Mouse (Mus musculus) hindbrain, embryonic 13.5 days (tissue): ENCODE results near the gene Dnaic1. TPM values are rescaled to one million over a fixed set of nuclear protein-coding genes. Genes with fewer than 3 reads are reported as not detected.
"Not testable (repeated sequence)": the region's sequence is repeated elsewhere in the genome, so short reads cannot be mapped to it uniquely, and the experiment has no call there.

Source experiments
- ATAC-seq: fragments of 200-750 bp; cut with Nextera tagmentation; 2 replicates; pipeline ENCODE4 v1.8.0; 2017; ENCODE audit warnings: moderate TSS enrichment; ENCODE audit not compliant: low FRiP score
- H3K27ac ChIP-seq: fragments of 300-500 bp; sonication (generic); 2 replicates; pipeline ENCODE4 v1.5.1; 2015; ENCODE audit warnings: inconsistent platforms, mild to moderate bottlenecking, moderate library complexity
- H3K27me3 ChIP-seq: fragments of 300-500 bp; sonication (generic); 2 replicates; pipeline ENCODE4 v1.6.1; 2015; ENCODE audit warnings: mild to moderate bottlenecking, inconsistent platforms
- H3K36me3 ChIP-seq: fragments of 300-500 bp; sonication (generic); 2 replicates; pipeline ENCODE4 v1.6.1; 2015; ENCODE audit warnings: mild to moderate bottlenecking, inconsistent platforms
- H3K4me1 ChIP-seq: fragments of 300-500 bp; sonication (generic); replicated peaks from 2 replicates; pipeline ENCODE4 v1.6.1; 2015; ENCODE audit warnings: inconsistent platforms
- H3K4me2 ChIP-seq: fragments of 300-500 bp; sonication (generic); 2 replicates; pipeline ENCODE4 v1.6.1; 2015; ENCODE audit warnings: inconsistent platforms, mild to moderate bottlenecking, moderate library complexity
- H3K4me3 ChIP-seq: fragments of 300-500 bp; sonication (generic); 2 replicates; pipeline ENCODE4 v1.5.1; 2015; ENCODE audit warnings: mild to moderate bottlenecking, inconsistent platforms
- H3K9ac ChIP-seq: fragments of 300-500 bp; sonication (generic); 2 replicates; pipeline ENCODE4 v1.6.1; 2015; ENCODE audit warnings: mild to moderate bottlenecking, inconsistent platforms
- H3K9me3 ChIP-seq: fragments of 300-500 bp; sonication (generic); 2 replicates; pipeline ENCODE4 v1.6.1; 2016; ENCODE audit warnings: inconsistent platforms
- WGBS: fragments of 180-500 bp; shearing (Covaris S2); methylation state at CpG from one replicate; pipeline ENCODE4 v1.1.7; 2015; 5-methylcytosine and 5-hydroxymethylcytosine counted together
- polyA plus RNA-seq: library from polyadenylated mRNA; unstranded; fragments of >200 nt; fragmentation: Nextera tagmentation; extraction: Ambion mirVana; gene quantifications from 2 replicates; pipeline ENCODE4 v1.2.1, GENCODE M21; 2015

The Dnaic1 gene
- polyA plus RNA-seq, 1 experiment from 2014 or later = 3.2 TPM

- no peaks in the 10 kb centered on the region for H3K9me3 ChIP-seq
- 65% methylated on average over 17 of the region's 17 CpGs for WGBS
- peak overlapping the region; percentile 82 for H3K27ac ChIP-seq
- no peak for ATAC-seq
- peak overlapping the region; percentile 2; the same call in 1 of the 2 replicates for H3K4me2 ChIP-seq
- peak overlapping the region; percentile 55 for H3K9ac ChIP-seq
- H3K27me3 ChIP-seq = no peaks in the 10 kb centered on the region
- peaks cover 97% of the 10 kb centered on the region for H3K4me1 ChIP-seq
- H3K4me3 ChIP-seq = no peak overlapping the region
- H3K36me3 ChIP-seq = no peaks in the 10 kb centered on the region
These were observed 106.9 kb downstream of the Dnaic1 start for GRCm38 (mm10) chr4:41676248-41677005.

- Histone ChIP-seq H3K9ac (peak overlapping the region; percentile 55), H3K4me3 (no peak overlapping the region), H3K36me3 (no peaks in the 10 kb centered on the region), H3K4me1 (peaks cover 95% of the 10 kb centered on the region), H3K27ac (peak overlapping the region; percentile 82), H3K9me3 (no peaks in the 10 kb centered on the region), H3K27me3 (no peaks in the 10 kb centered on the region), H3K4me2 (0 out of 2 replicates have a peak overlapping the region, but pooled peaks have one; percentile 2)
- 43% methylated on average over 12 of the region's 13 CpGs for whole genome bisulfite sequencing
- ATAC-seq = peak; percentile 68
These were observed 107.5 kb downstream of the Dnaic1 start for GRCm38 (mm10) chr4:41677006-41677629.

GRCm38 (mm10) chr4:41678863-41679262, 109.3 kb downstream of the Dnaic1 start:
- Histone ChIP-seq H3K4me1 (peaks cover 86% of the 10 kb centered on the region), H3K4me2 (no peak overlapping the region), H3K27ac (peak overlapping the region; percentile 69; the same call in 1 of the 2 replicates), H3K36me3 (no peaks in the 10 kb centered on the region), H3K4me3 (no peak overlapping the region), H3K27me3 (no peaks in the 10 kb centered on the region), H3K9me3 (no peaks in the 10 kb centered on the region), H3K9ac (no peak overlapping the region)
- 79% methylated on average over 6 of the region's 6 CpGs for WGBS
- no peak for ATAC-seq

- ATAC-seq = no peak
- H3K27ac ChIP-seq = peak overlapping the region; percentile 69
- no peaks in the 10 kb centered on the region for H3K27me3 ChIP-seq
- H3K4me2 ChIP-seq = no peak overlapping the region
- no peaks in the 10 kb centered on the region for H3K9me3 ChIP-seq
- WGBS = 33% methylated on average over 1 of the region's 2 CpGs
- H3K36me3 ChIP-seq = no peaks in the 10 kb centered on the region
- H3K9ac ChIP-seq = peak overlapping the region; percentile 56; the same call in 1 of the 2 replicates
- H3K4me3 ChIP-seq = no peak overlapping the region
- H3K4me1 ChIP-seq = peaks cover 86% of the 10 kb centered on the region
These were observed 109.7 kb downstream of the Dnaic1 start for GRCm38 (mm10) chr4:41679291-41679690.

- H3K27me3 ChIP-seq = no peaks in the 10 kb centered on the region
- no peak overlapping the region for H3K27ac ChIP-seq
- H3K9ac ChIP-seq = peak overlapping the region; percentile 39; the same call in 1 of the 2 replicates
- no peak overlapping the region for H3K4me3 ChIP-seq
- no peak for ATAC-seq
- 67% methylated on average over 4 of the region's 4 CpGs for WGBS
- no peaks in the 10 kb centered on the region for H3K36me3 ChIP-seq
- H3K4me1 ChIP-seq = peaks cover 72% of the 10 kb centered on the region
- H3K4me2 ChIP-seq = no peak overlapping the region
- no peaks in the 10 kb centered on the region for H3K9me3 ChIP-seq
These were observed 111.6 kb downstream of the Dnaic1 start for GRCm38 (mm10) chr4:41681176-41681575.

GRCm38 (mm10) chr4:41681947-41682346, 112.4 kb downstream of the Dnaic1 start:
- Histone ChIP-seq H3K9me3 (no peaks in the 10 kb centered on the region), H3K27ac (peak overlapping the region; percentile 80), H3K9ac (0 out of 2 replicates have a peak overlapping the region, but pooled peaks have one; percentile 57)

GRCm38 (mm10) chr4:41682789-41683188, 113.2 kb downstream of the Dnaic1 start:
- no peak for ATAC-seq
- 25% methylated on average over 6 of the region's 6 CpGs for WGBS
- Histone ChIP-seq H3K4me3 (no peak overlapping the region), H3K36me3 (no peaks in the 10 kb centered on the region), H3K9ac (peak overlapping the region; percentile 57), H3K4me2 (peak overlapping the region; percentile 32), H3K9me3 (no peaks in the 10 kb centered on the region), H3K27me3 (no peaks in the 10 kb centered on the region), H3K27ac (peak overlapping the region; percentile 80), H3K4me1 (peaks cover 59% of the 10 kb centered on the region)

More at GRCm38 (mm10) chr4:41681947-41682346, 112.4 kb downstream of the Dnaic1 start:
- H3K4me2 ChIP-seq = peak overlapping the region; percentile 32; the same call in 1 of the 2 replicates
- peaks cover 64% of the 10 kb centered on the region for H3K4me1 ChIP-seq
- H3K4me3 ChIP-seq = no peak overlapping the region
- no peaks in the 10 kb centered on the region for H3K27me3 ChIP-seq
- WGBS = 66% methylated on average over 10 of the region's 10 CpGs
- no peak for ATAC-seq
- no peaks in the 10 kb centered on the region for H3K36me3 ChIP-seq

- 0 out of 2 replicates have a peak overlapping the region, but pooled peaks have one; percentile 49 for H3K9ac ChIP-seq
- peak overlapping the region; percentile 42 for H3K4me2 ChIP-seq
- peak overlapping the region; percentile 22; the same call in 1 of the 2 replicates for H3K4me3 ChIP-seq
- not testable (repeated sequence) for H3K36me3 ChIP-seq, ATAC-seq, H3K27me3 ChIP-seq, H3K9me3 ChIP-seq
- 0% methylated on average over 4 of the region's 27 CpGs for WGBS
- peak overlapping the region; percentile 64 for H3K27ac ChIP-seq
- peaks cover 54% of the 10 kb centered on the region for H3K4me1 ChIP-seq
These were observed 113.7 kb downstream of the Dnaic1 start for GRCm38 (mm10) chr4:41683303-41683702.

- H3K27ac ChIP-seq = peak overlapping the region; percentile 81
- H3K4me3 ChIP-seq, H3K36me3 ChIP-seq, H3K27me3 ChIP-seq, H3K9ac ChIP-seq, H3K9me3 ChIP-seq: not testable (repeated sequence)
- H3K4me1 ChIP-seq = peaks cover 53% of the 10 kb centered on the region
- ATAC-seq = peak; percentile 29
- H3K4me2 ChIP-seq = peak overlapping the region; percentile 40
- 1% methylated on average over 23 of the region's 27 CpGs for WGBS
These were observed 114.8 kb downstream of the Dnaic1 start for GRCm38 (mm10) chr4:41684131-41684930.

GRCm38 (mm10) chr4:41684931-41685453, 115.4 kb downstream of the Dnaic1 start:
- not testable (repeated sequence) for H3K4me3 ChIP-seq, H3K9me3 ChIP-seq, H3K36me3 ChIP-seq, H3K27me3 ChIP-seq, H3K9ac ChIP-seq
- ATAC-seq = 0 out of 2 replicates have a peak, but pooled peaks have one; percentile 4
- H3K4me1 ChIP-seq = peaks cover 47% of the 10 kb centered on the region
- peak overlapping the region; percentile 25 for H3K4me2 ChIP-seq
- H3K27ac ChIP-seq = peak overlapping the region; percentile 81
- WGBS = 2% methylated on average over 12 of the region's 14 CpGs

- Histone ChIP-seq H3K4me1 (peaks cover 38% of the 10 kb centered on the region), H3K27ac (peak overlapping the region; percentile 58)
- 9% methylated on average over 9 of the region's 10 CpGs for WGBS
- not testable (repeated sequence) for H3K4me2 ChIP-seq, H3K9me3 ChIP-seq, H3K36me3 ChIP-seq, H3K9ac ChIP-seq, H3K27me3 ChIP-seq, H3K4me3 ChIP-seq, ATAC-seq
These were observed 116.4 kb downstream of the Dnaic1 start for GRCm38 (mm10) chr4:41685882-41686492.
